Mouse (Mus musculus) gonadal fat pad, adult 2 months (tissue): ENCODE results near the gene Prkaa2. TPM values are rescaled to one million over a fixed set of nuclear protein-coding genes. Genes with fewer than 3 reads are reported as not detected.
"Not testable (repeated sequence)": the region's sequence is repeated elsewhere in the genome, so short reads cannot be mapped to it uniquely, and the experiment has no call there.

ENCODE experiments used
- DNase-seq: peaks from one replicate; pipeline ENCODE4 v3.0.0-alpha.2; 2012; ENCODE audit warnings: low read depth
- polyA plus RNA-seq: library from polyadenylated mRNA; depleted of rRNA; stranded (reverse); fragments of >200 nt; gene quantifications from 2 replicates; pipeline ENCODE4 v1.2.3, GENCODE M21; 2012; rRNA removed

The Prkaa2 gene
- polyA plus RNA-seq, 1 experiment: 2.2 TPM

- no peak for DNase-seq
Measured at GRCm38 (mm10) chr4:105016006-105016613, 93.6 kb downstream of the Prkaa2 start.

GRCm38 (mm10) chr4:105015496-105015895 is 94.2 kb downstream of the Prkaa2 start:
- DNase-seq: no peak

GRCm38 (mm10) chr4:105013718-105014117 is 96.0 kb downstream of the Prkaa2 start:
- DNase-seq: no peak

- DNase-seq: no peak
Measured at GRCm38 (mm10) chr4:105007360-105008018, 102.2 kb downstream of the Prkaa2 start.

- not testable (repeated sequence) for DNase-seq
Measured at GRCm38 (mm10) chr4:105004649-105005048, 105.0 kb downstream of the Prkaa2 start.

GRCm38 (mm10) chr4:105004135-105004534 is 105.6 kb downstream of the Prkaa2 start:
- no peak for DNase-seq

GRCm38 (mm10) chr4:105001736-105002135 is 108.0 kb downstream of the Prkaa2 start:
- DNase-seq: no peak

GRCm38 (mm10) chr4:104999702-105000101 is 110.0 kb downstream of the Prkaa2 start:
- DNase-seq: no peak

GRCm38 (mm10) chr4:104993140-104993874 is 116.4 kb downstream of the Prkaa2 start:
- no peak for DNase-seq

- DNase-seq: no peak
Measured at GRCm38 (mm10) chr4:104992271-104992670, 117.4 kb downstream of the Prkaa2 start.

GRCm38 (mm10) chr4:104990686-104991085 is 119.0 kb downstream of the Prkaa2 start:
- no peak for DNase-seq

GRCm38 (mm10) chr4:104990016-104990415 is 119.7 kb downstream of the Prkaa2 start:
- peak; percentile 40 for DNase-seq

- no peak for DNase-seq
Measured at GRCm38 (mm10) chr4:104988709-104989108, 121.0 kb downstream of the Prkaa2 start.

- DNase-seq: peak; percentile 42
Measured at GRCm38 (mm10) chr4:104988102-104988501, 121.6 kb downstream of the Prkaa2 start.

GRCm38 (mm10) chr4:104987631-104988030 is 122.1 kb downstream of the Prkaa2 start:
- no peak for DNase-seq

GRCm38 (mm10) chr4:104985960-104986632 is 123.6 kb downstream of the Prkaa2 start:
- DNase-seq: no peak

Other genes starting within 250 kb of the Prkaa2 start
- gene C8a, start 233.5 kb downstream of the Prkaa2 start, polyA plus RNA-seq: 0.04 and 0.14 TPM in 2 replicates
- 5.4 and 5.6 TPM in 2 replicates for gene Fyb2, start 196.4 kb downstream of the Prkaa2 start, polyA plus RNA-seq
- 142 and 157 TPM in 2 replicates for gene Plpp3, start 47.5 kb upstream of the Prkaa2 start, polyA plus RNA-seq